Mouse (Mus musculus) erythroblast, embryonic 14.5 days (primary cell): ENCODE results near the gene Slc38a2.

ENCODE experiments used
- GATA1 ChIP-seq: IDR thresholded peaks from 2 replicates; pipeline ENCODE4 v1.6.1; 2012; ENCODE audit warnings: low read length, inconsistent platforms, mixed read lengths
- TAL1 ChIP-seq: IDR thresholded peaks from 3 replicates; pipeline ENCODE4 v1.6.1; 2012; ENCODE audit warnings: low read length, inconsistent platforms, mixed read lengths

DNA sequence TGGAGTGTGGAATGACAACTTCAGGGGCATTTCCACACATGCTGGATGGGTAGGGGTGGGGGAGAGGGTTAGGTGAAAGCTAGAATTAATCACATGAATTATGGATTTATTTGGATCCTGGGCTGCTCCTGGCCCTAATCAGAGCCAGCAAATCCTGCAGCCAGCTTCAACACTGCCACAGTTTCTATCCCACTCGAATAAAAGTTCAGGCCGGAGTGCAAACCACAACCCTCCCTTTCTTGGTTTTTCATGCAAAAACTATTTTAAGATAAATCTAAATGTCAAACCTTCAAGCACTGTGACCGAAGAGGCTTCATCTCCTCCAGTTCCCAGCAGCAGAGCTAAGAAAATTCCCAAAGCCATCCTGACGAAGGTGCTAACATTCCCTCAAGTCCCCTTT lies 28.8 kb upstream of the Slc38a2 start:
- TF ChIP-seq GATA1, result no peak
- TF ChIP-seq TAL1, result no peak
